Mouse (Mus musculus): ENCODE measurements around the gene Rrh. TPM values are rescaled to one million over a fixed set of nuclear protein-coding genes. Genes with fewer than 3 reads are reported as not detected.

Rrh gene
- polyA plus RNA-seq (2012; rRNA removed) (0.38 and 0.43 TPM in 2 replicates), polyA plus RNA-seq (2014; fragmentation: Nextera tagmentation; extraction: Ambion mirVana) (not detected in 2 replicates)

GRCm38 (mm10) chr3:129822206-129822775 lies at the start of gene Rrh:
TSS of gene Rrh (minus strand) at chr3:129822587.
- DNase-seq (ENCODE audit: low spot score), result no peak
- H3K27ac ChIP-seq (replicated peaks; ENCODE audit: low read depth, low read length), result no peak within 1 kb of the TSS
- peaks cover 43% of the 10 kb centered on the region for H3K36me3 ChIP-seq (ENCODE audit: control insufficient read depth, insufficient read depth, low read length)
- WGBS, result 95% methylated on average over 11 of the region's 11 CpGs
- no peak within 1 kb of the TSS for H3K4me2 ChIP-seq (replicated peaks; ENCODE audit: low read depth, low read length, severe bottlenecking)
- no peak for ATAC-seq (ENCODE audit: low FRiP score, low read depth)
- no peaks in the 10 kb centered on the region for H3K4me1 ChIP-seq (ENCODE audit: control insufficient read depth, insufficient read depth, low read length)
- no peak within 1 kb of the TSS for H3K4me3 ChIP-seq (replicated peaks; ENCODE audit: low read length)
- H3K9ac ChIP-seq (ENCODE audit: low read depth, low read length, severe bottlenecking), result no peak within 1 kb of the TSS
- TF ChIP-seq POLR2A (IDR thresholded peaks at IDR 0.05; ENCODE audit: borderline replicate concordance, extremely low read depth, insufficient read depth, insufficient read length), result no peak
- H3K27me3 ChIP-seq (ENCODE audit: control insufficient read depth, insufficient read depth, low read length), result no peaks in the 10 kb centered on the region
- H3K9me3 ChIP-seq (ENCODE audit: control insufficient read depth, low read length), result no peaks in the 10 kb centered on the region

GRCm38 (mm10) chr3:129863698-129864097 lies 41.3 kb upstream of the Rrh start:
- WGBS, result 52% methylated on average over 14 of the region's 14 CpGs
- no peak for DNase-seq (ENCODE audit: low spot score)
- no peak for ATAC-seq (ENCODE audit: low FRiP score, low read depth)
- H3K36me3 ChIP-seq (ENCODE audit: control insufficient read depth, insufficient read depth, low read length), result no peaks in the 10 kb centered on the region
- no peak overlapping the region for H3K4me2 ChIP-seq (replicated peaks; ENCODE audit: low read depth, low read length, severe bottlenecking)
- no peak overlapping the region for H3K27ac ChIP-seq (replicated peaks; ENCODE audit: low read depth, low read length)
- H3K27me3 ChIP-seq (ENCODE audit: control insufficient read depth, insufficient read depth, low read length), result no peaks in the 10 kb centered on the region
- no peak overlapping the region for H3K9ac ChIP-seq (ENCODE audit: low read depth, low read length, severe bottlenecking)
- no peak overlapping the region for H3K4me3 ChIP-seq (replicated peaks; ENCODE audit: low read length)
- no peaks in the 10 kb centered on the region for H3K9me3 ChIP-seq (ENCODE audit: control insufficient read depth, low read length)
- no peak for TF ChIP-seq POLR2A (IDR thresholded peaks at IDR 0.05; ENCODE audit: borderline replicate concordance, extremely low read depth, insufficient read depth, insufficient read length)
- H3K4me1 ChIP-seq (ENCODE audit: control insufficient read depth, insufficient read depth, low read length), result no peaks in the 10 kb centered on the region

GRCm38 (mm10) chr3:129862592-129862991 lies 40.2 kb upstream of the Rrh start:
- Histone ChIP-seq H3K4me1 (ENCODE audit: control insufficient read depth, insufficient read depth, low read length) (no peaks in the 10 kb centered on the region), H3K4me2 (replicated peaks; ENCODE audit: low read depth, low read length, severe bottlenecking) (no peak overlapping the region), H3K4me3 (replicated peaks; ENCODE audit: low read length) (no peak overlapping the region), H3K9me3 (ENCODE audit: control insufficient read depth, low read length) (no peaks in the 10 kb centered on the region), H3K27me3 (ENCODE audit: control insufficient read depth, insufficient read depth, low read length) (no peaks in the 10 kb centered on the region), H3K27ac (replicated peaks; ENCODE audit: low read depth, low read length) (no peak overlapping the region), H3K9ac (ENCODE audit: low read depth, low read length, severe bottlenecking) (no peak overlapping the region), H3K36me3 (ENCODE audit: control insufficient read depth, insufficient read depth, low read length) (no peaks in the 10 kb centered on the region)
- DNase-seq (ENCODE audit: low spot score), result no peak
- TF ChIP-seq POLR2A (IDR thresholded peaks at IDR 0.05; ENCODE audit: borderline replicate concordance, extremely low read depth, insufficient read depth, insufficient read length), result no peak
- no peak for ATAC-seq (ENCODE audit: low FRiP score, low read depth)
- 70% methylated on average over 2 of the region's 2 CpGs for WGBS

GRCm38 (mm10) chr3:129846846-129847245 lies 24.5 kb upstream of the Rrh start:
- Histone ChIP-seq H3K4me2 (replicated peaks; ENCODE audit: low read depth, low read length, severe bottlenecking) (no peak overlapping the region), H3K9ac (ENCODE audit: low read depth, low read length, severe bottlenecking) (no peak overlapping the region), H3K4me1 (ENCODE audit: control insufficient read depth, insufficient read depth, low read length) (no peaks in the 10 kb centered on the region), H3K4me3 (replicated peaks; ENCODE audit: low read length) (no peak overlapping the region), H3K36me3 (ENCODE audit: control insufficient read depth, insufficient read depth, low read length) (no peaks in the 10 kb centered on the region), H3K9me3 (ENCODE audit: control insufficient read depth, low read length) (no peaks in the 10 kb centered on the region), H3K27ac (replicated peaks; ENCODE audit: low read depth, low read length) (no peak overlapping the region), H3K27me3 (ENCODE audit: control insufficient read depth, insufficient read depth, low read length) (no peaks in the 10 kb centered on the region)
- WGBS, result 83% methylated on average over 7 of the region's 7 CpGs
- TF ChIP-seq POLR2A (IDR thresholded peaks at IDR 0.05; ENCODE audit: borderline replicate concordance, extremely low read depth, insufficient read depth, insufficient read length), result no peak
- DNase-seq (ENCODE audit: low spot score) (no peak), ATAC-seq (ENCODE audit: low FRiP score, low read depth) (no peak)

GRCm38 (mm10) chr3:129845868-129846267 lies 23.5 kb upstream of the Rrh start:
- Histone ChIP-seq H3K4me3 (replicated peaks; ENCODE audit: low read length) (no peak overlapping the region), H3K27ac (replicated peaks; ENCODE audit: low read depth, low read length) (no peak overlapping the region), H3K4me2 (replicated peaks; ENCODE audit: low read depth, low read length, severe bottlenecking) (no peak overlapping the region), H3K36me3 (ENCODE audit: control insufficient read depth, insufficient read depth, low read length) (no peaks in the 10 kb centered on the region), H3K9ac (ENCODE audit: low read depth, low read length, severe bottlenecking) (no peak overlapping the region), H3K27me3 (ENCODE audit: control insufficient read depth, insufficient read depth, low read length) (no peaks in the 10 kb centered on the region), H3K9me3 (ENCODE audit: control insufficient read depth, low read length) (no peaks in the 10 kb centered on the region), H3K4me1 (ENCODE audit: control insufficient read depth, insufficient read depth, low read length) (no peaks in the 10 kb centered on the region)
- no peak for TF ChIP-seq POLR2A (IDR thresholded peaks at IDR 0.05; ENCODE audit: borderline replicate concordance, extremely low read depth, insufficient read depth, insufficient read length)
- no peak for ATAC-seq (ENCODE audit: low FRiP score, low read depth)
- 70% methylated on average over 2 of the region's 2 CpGs for WGBS
- DNase-seq (ENCODE audit: low spot score), result no peak
